Mouse (Mus musculus): Measurements from ENCODE around the gene Ifrd2.

Ifrd2 gene

DNA sequence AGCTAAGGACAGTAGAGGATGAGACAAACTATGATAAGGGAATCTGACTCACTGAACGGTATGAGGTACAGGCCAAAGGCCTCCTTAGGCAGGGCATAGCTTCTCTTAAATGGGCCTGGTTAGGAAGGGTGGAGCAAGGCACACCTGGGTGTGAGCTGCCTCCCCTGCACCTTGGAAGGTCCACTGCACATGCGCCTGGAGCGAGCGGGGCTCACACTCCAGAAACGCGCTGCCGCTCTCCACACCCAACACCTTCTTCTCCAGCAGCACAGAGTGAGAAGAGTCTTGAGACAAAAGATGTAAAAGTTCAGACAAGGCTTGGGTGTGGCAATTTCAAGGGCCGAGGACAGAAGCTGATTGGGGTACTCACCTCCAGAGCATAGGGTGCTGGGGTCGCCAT is 12.0 kb downstream of the Ifrd2 start:
- DNase-seq (ENCODE audit: low spot score) = no peak

DNA sequence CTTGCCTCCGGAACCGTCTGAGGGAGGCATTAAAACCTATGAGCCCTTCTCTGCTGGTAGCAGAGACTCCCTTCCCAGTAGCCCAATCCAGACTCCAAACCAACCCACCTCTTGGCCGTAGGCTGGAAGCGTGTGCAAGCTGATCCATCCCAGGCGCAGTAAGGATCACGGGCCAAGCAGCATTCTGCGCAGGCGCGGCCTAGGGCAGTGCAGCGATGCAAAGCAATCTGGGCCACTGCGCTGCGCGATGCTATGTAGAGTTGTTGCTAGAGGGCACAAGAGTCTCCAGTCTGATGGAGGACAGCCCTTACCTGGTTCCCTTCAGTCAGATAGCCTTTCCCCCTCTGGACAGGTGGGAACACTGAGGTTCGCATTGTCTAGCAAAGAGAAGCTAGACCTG is 12.4 kb downstream of the Ifrd2 start:
- DNase-seq (ENCODE audit: low spot score) = no peak

DNA sequence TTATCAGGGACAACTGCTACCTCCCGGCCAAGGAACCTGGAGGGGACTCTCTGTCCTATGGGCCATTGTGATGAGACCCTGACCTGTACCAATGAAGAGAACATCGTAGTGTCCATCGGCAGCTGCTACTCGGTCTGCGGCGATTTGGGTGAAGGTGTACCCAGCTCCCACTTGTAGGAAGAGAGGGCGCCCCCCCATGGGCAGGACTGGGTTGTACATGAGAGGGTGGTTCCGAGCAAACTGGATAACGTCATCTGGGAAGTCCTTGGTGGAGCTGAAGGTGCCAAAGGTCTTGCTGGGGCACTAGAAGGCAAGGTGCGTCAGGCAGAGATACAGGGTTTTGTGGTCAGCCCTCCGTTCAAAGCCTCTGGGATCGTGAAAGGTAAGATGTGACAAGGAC is 13.3 kb downstream of the Ifrd2 start:
- peak; percentile 66 for DNase-seq (ENCODE audit: low spot score)

DNA sequence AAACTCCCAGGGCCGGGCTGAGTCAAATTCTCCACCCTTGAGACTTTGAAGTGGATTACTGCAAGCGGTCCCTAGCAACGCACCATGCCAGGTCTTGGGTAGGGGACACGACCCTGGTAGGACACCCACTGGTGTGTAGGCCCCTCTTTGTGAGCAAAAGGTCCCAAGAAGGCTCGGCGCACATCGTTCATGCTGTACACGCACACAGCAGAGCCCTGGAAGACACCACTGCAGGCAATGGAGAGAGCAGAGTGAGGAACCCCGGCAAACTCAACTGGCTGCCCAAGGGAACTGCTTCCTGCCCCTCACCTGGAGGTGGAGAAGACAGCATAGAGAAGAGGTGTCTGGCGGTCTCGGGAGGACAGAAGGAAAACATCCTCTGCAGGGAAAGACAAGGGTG is 13.8 kb downstream of the Ifrd2 start:
- DNase-seq (ENCODE audit: low spot score) = no peak

DNA sequence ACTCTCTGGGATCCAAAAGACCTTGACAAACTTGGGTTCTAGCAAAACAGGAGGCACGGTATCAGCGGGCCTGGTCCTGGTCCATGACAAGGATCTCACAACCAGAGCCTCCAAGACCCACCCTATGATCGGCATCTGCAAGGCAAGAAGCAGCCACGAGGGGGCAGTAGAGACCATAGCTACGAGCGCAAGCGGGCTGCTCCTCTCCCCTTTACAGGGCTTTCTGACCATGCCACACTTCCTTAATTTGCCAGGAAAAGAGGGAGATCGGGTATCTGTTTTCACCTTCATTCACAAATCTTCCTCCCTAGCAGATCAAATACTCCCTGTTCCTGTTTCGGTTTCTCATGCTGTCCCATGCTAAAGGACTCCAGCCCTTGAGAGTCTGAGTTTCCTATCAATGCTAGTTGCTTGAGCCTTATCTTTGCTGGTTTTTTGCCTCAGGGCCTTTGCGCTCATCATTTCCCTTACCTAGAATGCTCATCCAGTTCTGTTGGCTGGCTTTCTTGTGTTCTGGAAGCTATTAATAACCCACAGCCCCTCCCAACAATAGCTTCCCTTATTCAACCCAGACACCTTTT is 14.7 kb downstream of the Ifrd2 start:
- DNase-seq (ENCODE audit: low spot score) = peak; percentile 97

DNA sequence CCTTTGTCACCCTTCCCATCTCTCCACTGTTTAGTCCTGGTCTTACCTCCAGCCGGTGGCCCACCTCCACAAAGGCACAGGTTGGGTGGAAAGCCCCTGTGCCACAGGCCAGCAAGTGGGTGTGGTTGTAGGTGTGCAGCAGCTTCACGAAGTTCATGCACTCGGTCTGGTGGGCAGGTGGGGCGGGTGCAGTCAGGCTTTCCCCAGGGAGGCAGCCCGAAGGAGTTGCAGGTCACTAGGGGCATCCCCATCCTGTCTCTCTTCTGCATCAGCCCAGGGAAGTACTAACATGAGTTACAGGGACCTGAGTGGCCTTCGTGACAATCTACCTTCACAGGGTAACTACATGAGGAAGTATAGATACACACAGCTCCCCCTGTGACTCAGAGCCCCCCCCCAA is 15.8 kb downstream of the Ifrd2 start:
- no peak for DNase-seq (ENCODE audit: low spot score)

DNA sequence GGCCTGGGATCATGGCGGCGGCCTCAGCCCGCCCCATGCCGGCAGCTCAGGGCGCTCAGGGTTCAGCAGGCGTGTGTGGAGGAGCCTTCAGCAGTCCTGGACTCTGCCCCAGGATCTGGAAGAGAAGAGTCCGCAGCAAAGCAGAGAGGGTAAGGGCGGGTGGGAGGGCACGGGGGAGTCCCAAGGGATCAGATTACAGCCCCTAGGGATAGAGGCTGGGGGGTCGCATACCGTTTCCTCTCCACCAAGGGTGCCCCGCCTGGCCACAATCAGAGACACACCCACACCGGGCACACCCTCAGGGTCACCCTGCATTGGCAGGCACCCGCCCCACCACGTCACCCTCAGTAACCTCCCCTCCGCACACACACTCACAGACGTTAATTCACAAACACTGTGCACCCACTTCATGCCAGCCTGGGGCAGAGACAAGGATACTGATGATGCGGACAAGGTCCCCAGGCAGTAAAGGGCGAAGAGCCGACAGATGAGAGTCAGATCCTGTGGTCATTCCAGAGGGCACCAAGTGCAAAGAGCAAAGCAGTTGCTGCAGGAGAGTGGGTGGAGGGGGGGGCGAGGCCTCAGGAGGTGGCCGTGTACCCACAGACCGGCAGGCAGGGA is 17.7 kb downstream of the Ifrd2 start:
- no peak for DNase-seq (ENCODE audit: low spot score)

DNA sequence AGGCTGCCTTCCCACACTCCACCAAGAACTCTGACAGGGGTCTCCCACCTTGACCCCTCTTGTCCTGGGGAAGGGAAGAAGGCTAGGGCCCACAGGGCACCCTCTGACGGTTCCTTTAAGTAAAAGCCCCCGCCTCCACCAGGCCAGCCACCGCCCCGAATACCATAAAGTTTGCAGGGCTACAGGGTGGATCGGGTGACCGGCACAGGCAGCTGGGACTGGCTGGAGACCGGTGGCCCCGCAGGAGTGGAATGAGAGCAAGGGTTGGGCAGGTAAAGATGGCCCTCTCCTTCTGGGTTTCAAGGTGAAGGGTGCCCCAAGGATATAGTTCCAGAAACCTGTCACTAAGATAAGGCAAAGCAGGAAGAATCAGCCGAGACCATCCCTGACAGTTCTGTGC is 19.1 kb downstream of the Ifrd2 start:
- DNase-seq (ENCODE audit: low spot score) = no peak

DNA sequence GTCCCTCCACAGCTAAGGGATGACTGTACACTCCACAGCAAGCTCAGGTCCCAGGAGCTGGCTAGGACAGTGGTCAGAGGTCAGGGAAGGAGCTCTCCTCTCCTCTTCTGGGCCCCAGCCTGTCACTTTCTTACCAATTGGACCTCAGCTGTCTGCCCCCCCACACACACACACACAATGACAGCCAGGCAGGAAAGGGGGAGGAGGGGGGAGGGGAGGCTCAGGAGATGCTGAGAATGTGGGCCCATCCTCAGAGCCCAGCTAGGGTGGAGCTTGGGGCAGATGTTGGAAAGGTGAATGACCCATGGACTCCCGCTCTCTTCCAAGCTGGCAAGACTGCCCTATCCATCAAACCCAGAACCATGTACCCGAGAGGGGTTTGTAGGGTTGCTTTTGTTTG is 19.6 kb downstream of the Ifrd2 start:
- DNase-seq (ENCODE audit: low spot score) = no peak

DNA sequence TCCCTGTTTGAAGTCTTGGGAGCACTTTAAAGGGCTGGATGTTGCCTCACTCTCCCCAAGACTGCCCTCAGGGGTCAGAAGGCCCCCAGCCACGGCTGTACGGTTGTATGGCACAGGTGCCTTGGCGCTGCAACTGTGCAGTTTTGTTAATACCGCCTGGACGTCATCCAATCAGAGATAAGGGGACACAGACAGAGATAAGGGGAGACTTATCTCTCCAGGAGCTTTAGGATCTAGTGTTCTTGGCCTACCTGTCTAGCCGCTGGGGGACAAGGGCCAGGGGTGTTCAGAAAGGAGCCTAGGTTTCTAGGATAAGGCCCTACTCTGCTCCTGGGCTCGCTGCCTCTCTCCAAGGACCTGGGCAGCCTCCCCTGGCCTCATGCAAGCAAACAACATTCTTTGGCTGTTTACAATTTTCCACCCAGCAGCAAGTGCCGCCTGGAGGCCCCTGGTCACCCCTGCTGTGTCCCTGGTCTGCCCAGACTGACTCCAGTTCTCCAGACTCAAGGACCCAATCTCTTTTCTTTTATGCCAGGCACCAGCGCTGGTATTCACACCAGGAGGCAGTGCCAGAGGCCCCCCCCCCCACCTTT is 20.3 kb downstream of the Ifrd2 start:
- no peak for DNase-seq (ENCODE audit: low spot score)

DNA sequence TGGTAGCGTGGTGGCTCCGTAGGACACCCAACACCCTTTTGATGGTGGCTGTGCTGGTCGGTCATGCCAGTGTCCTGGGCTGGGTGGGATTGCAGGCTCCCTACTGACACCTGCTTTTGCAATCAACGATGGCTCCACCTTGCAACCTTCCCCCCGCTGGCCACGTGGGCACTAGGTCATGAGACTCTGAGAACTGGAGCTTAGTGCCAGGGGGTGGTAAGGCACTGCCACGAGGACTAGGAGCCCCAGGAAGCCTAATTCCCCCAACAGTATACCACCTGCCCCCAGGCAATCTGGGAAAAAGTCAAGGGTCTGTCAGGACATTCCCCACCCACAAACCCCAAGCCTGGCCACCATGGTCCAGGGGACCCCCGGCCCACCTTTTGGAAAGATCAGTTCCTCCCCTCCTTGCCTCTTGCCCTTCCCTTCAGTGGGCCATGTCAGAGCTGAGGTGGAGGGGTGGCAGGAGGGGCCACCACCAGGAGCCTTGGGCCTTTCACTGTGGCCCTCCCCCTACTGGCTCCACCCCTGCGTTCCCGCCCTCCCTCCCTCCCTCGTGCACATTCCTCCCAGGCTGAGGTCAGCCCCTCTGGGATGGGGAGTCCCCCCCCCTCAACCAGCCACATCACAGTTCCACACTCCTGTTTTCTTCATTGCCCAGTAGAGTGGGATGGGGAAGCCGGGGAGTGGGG is 21.4 kb downstream of the Ifrd2 start, which contains the start of gene Sema3b:
TSS of gene Sema3b (minus strand) at position 489 of the 692 bp plus-strand sequence.
- no peak for DNase-seq (ENCODE audit: low spot score)

DNA sequence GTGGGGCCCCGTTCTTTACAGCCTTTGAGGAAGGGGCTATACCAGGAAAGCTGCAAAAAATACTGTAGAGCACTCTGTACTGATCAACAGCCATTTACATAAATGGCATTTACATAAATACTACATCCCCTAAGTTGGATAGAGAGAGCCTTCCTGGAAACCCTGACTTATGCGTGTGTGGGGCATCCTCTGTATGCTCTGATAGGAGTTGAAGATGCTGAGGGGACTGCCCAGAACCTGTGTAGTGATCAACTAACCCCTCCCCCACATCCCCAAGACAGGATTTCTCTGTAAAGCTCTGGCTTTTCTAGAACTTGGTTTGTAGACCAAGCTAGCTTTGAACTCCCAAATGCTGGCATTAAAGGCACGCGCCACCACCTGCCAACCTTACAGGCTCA is 22.0 kb downstream of the Ifrd2 start:
- DNase-seq (ENCODE audit: low spot score) = no peak

DNA sequence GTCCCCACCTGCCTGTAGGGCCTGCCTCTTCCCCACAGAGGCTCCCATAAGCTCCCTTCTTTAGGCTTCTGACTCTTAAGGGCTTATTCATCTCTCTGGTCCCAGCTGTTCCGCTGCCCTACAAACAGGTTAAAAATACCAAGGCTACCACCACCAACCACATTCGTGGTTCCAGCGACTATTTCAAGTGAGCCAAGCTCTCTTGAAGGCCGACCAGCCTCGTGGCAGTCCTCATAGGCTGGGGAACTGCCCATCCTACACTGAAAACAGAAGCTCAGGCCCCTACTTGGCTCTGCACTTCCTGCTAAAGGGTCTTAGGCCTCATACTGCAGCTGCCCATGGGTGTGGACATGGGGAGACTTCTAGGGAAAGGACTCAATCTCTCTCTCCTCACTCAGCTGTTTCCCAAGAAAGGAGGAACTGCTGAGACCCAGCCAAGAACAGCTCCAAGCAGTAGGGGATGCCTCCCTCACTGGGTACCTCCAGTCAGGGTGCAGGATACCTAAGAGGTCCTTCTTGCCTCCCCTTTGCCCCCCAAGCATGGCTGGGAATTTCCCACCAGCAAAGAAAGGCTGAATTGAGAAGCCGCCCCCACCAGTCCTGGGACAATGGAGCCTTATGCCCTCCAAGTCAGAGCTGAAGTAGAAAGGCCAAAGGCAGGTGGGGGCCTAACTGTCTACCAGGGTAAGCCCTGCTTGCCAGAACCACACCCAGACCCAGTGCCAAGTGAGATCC is 24.2 kb downstream of the Ifrd2 start:
- no peak for DNase-seq (ENCODE audit: low spot score)

DNA sequence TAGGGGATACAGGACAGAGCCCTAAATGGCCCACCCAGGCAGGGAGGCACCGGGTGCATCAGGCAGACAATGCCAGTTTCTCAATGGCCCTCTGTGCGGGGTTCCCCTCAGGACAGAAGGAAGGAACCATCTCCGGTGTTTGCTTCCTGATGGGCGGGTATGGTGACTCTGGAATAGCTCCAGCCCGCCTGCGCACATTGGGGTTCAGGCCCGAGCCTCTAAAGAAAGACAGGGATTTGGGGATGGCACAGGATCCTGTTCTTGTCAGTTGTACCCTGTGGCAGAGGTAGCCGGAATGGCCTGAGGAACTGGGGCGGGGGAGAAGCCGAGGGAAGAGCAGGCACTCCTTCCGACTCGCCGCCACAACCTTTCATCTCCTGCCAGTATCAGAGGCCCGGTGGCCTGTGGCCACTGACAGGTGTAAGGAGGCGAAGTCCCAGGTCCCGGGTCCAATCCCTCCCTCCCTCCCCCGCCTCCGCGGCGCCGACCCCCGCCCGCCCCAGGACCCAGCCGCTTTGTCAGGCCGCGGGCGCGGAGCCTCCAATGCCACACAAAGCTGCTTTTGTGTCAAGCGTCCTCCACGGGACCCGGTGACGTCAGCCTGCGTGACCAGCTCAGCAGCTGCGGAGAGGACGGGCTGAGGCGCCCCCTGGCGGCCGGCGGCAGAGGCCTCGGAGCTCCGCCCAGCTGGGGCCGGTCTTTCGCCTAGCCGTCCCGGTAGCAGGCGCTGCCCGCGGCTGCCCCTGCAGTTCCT is 24.9 kb downstream of the Ifrd2 start:
- peak; percentile 99 for DNase-seq (ENCODE audit: low spot score)

DNA sequence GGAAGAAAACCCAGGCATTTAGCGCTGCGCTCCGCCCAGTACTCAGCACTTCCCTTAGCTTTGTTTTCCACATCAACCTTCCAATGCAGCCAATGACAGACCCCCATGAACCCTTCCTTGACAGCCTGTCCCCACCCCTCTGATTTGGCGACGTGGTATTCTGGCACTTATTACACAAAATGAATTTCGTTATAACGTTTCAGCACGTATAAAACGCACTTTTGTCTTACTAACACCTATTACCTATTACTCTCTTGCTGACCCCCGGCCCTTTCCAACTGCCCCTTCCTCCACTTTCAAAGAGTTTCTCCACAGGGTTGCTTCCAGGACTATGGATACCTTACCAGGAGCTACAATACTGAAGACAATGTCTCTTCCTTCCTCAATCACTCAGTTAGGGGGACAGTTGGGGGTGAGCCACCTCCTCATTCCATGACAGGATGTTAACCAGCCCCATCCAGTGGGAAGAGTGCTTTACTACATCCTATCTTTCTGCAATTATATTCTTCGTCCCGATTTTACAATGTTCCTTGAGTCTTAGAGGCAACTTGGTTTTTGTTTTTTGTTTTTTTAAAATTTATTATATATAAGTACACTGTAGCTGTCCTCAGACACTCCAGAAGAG is 25.6 kb downstream of the Ifrd2 start:
- DNase-seq (ENCODE audit: low spot score) = no peak

DNA sequence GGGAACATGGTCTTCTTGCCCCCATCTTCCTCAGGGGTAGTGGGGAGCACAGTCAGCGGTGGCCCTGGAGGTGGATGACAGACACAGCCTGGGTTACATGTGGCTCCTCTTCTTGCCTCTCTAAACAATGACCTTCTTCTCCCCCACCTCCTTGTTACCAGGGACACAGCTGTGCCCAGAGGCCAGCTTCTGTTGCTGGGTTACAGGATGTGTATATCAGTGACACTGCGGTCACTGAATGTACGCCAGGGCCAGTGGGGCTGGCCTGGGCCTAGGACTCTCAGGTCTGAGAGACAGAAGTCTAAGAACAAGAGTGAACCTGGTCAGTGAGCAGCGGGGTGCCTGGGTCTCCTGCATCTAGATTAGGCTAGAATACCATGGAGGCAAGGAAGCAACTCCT is 27.6 kb downstream of the Ifrd2 start:
- DNase-seq (ENCODE audit: low spot score) = no peak

DNA sequence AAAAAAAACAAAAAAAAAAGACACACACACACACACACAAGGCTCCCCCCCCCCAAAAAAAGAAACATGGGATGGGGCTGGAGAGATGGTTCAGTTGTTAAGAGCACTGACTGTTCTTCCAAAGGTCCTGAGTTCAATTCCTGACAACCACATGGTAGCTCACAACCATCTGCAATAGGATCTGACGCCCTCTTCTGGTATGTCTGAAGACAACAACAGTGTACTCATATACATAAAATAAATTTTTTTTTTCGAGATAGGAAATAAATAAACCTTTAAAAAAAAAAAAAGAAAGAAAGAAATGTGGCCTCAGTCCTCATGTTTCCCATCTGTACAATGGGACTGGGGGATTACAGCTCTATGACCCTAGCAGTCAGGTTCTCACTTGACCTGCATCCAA is 30.0 kb downstream of the Ifrd2 start:
- DNase-seq (ENCODE audit: low spot score) = no peak

DNA sequence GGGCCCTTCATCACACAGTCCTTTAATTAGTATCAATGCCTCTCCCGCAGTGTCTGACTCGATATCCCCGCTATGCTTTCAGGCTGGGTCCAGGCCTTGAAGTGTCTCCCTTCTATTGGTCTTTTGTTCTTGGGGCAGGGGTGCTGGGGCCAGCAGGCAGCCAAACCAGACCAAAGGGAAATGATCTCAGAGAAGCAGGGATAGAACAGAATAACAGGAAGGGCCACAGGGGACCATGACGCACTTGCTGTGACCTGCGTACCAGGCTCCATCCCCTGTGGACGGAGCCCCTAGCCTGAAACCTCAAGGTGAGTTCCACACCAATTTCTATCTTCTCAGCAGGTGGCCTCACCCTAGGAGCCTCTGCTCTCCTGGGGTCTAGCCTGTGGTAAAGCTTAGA is 30.7 kb downstream of the Ifrd2 start:
- no peak for DNase-seq (ENCODE audit: low spot score)

DNA sequence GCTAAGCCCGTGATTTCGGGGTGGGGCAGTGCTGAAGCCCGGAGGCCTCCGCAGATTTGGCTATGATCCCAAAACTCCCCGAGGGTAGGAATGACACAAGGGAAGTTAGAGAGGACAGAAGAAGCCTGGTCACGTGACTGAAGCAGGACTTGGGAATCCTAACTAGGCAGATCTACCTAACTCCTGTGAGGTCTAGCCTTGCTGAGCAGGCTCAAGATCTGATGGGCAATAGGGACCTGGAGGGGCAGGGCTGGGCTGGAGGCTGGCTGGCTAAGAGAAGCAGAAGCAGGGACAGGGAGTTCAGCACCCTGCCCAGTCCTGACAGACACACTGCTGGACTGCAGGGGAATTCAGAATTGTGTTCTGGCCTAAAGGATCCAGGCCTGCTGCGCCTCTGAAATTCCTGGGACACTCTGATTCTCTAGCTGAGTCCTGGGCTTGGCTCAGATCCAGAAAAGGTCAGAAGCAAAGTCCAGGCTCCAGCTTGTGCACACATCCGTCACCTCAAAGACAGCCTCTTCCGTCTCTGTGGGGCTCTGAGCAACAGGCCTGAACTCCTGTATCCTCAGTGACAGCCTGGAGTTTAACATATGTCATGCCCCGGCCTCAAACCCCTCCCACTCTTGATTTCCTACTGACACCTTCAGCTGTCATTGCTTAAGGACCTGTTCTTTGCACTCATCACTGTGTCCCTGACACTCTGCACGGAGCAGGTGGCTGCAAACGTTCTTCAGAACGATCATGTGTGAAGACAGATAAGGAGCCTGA is 31.5 kb downstream of the Ifrd2 start:
- no peak for DNase-seq (ENCODE audit: low spot score)

DNA sequence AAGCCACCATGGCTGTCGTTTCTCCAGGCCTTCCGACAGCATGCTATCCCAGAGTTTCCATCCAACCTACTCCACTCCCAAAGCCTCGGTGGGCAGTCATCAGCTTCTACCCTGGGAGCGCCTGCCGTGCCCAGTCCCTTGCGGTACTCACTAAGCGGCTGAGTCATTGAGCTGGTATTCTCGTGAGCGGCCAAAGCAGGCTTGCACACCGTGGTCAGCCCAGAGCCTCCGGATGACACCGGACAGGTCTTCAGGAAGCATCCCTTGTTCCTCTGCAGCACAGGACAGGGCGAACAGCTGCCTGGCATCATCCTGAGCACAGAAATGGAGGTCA is 32.1 kb downstream of the Ifrd2 start:
- DNase-seq (ENCODE audit: low spot score) = no peak

DNA sequence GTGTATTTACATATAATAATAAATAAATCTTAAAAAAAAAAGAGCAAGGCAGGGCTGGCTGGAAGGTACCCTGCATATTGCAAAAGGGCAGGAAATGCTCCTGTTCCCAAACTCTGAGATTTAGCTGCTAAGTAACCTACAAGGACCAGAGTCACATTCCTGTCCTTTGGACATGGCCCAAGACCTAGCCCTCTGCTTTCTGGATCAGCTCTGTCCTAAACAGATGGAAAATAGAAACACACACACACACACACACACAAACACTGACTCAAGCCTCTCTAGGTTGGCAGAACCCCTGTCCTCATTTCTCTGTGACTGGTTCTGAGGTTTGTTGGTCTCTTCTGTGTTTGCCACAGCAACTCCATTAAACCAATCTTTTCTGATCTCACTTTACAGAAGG is 33.5 kb downstream of the Ifrd2 start:
- no peak for DNase-seq (ENCODE audit: low spot score)
